Mouse (Mus musculus) central nervous system, embryonic 18 days (tissue): ENCODE results near the gene Gse1. TPM values are rescaled to one million over a fixed set of nuclear protein-coding genes. Genes with fewer than 3 reads are reported as not detected.

Experiments used
- polyA plus RNA-seq: library from polyadenylated mRNA; depleted of rRNA; stranded (reverse); fragments of >200 nt; gene quantifications from 2 replicates; pipeline ENCODE4 v1.2.3, GENCODE M21; 2012; rRNA removed

Gse1 gene
- polyA plus RNA-seq: 40.7 and 46.8 TPM in 2 replicates

DNA sequence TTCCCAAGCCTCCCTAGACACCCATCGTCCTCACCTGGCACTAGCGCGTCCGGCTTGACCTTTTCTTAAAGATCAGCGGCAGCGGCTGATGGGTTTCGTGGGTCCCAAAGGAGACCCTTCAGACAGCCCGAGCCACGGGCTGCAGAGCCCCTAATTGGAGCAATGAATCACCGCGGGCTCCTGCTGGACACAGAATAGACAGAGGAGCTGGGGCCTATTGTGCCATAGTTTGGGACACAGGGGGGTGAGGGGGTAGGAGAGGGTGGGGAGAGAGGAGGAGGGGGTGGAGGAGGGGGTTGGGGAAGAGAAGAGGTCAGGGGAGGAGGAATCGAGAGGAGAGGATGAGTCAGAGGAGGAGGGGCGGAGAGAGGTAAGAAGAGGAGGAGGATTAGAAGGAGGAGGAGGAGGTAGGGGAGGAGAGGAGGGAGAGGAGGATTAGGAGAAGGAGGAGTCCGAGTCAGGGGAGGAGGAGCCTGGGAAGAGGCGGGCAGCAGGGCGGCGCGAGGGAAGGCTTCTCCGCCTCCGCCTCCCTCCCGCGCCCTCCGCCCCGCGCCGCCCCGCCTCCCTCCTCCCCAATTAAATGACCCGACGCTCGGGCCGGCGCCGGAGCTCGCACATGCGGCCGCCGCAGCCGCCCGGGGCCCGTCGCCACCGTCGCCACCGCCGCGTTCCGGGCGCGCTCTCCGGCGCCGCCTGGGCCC lies at the start of gene Gse1:
Gene Gse1 (plus strand): TSS at position 566 of the 701 bp plus-strand sequence.

GRCm38 (mm10) chr8:120588908-120589771 lies 360.9 kb downstream of the Gse1 start, which contains the start of gene Gins2:
TSS of gene Gins2 (minus strand) at chr8:120589304.

Other genes starting within 250 kb of the Gse1 start
- gene Crispld2, start 236.0 kb upstream of the Gse1 start, polyA plus RNA-seq: 2.2 and 7.5 TPM in 2 replicates
- gene Zdhhc7, start 127.0 kb upstream of the Gse1 start, polyA plus RNA-seq: 30.5 and 32.0 TPM in 2 replicates
- 34.9 and 36.2 TPM in 2 replicates for gene 6430548M08Rik, start 114.3 kb upstream of the Gse1 start, polyA plus RNA-seq
- 0.97 and 1.8 TPM in 2 replicates for gene Fam92b, start 51.0 kb upstream of the Gse1 start, polyA plus RNA-seq